Mouse (Mus musculus): ENCODE data around the gene Larp1b.

DNA sequence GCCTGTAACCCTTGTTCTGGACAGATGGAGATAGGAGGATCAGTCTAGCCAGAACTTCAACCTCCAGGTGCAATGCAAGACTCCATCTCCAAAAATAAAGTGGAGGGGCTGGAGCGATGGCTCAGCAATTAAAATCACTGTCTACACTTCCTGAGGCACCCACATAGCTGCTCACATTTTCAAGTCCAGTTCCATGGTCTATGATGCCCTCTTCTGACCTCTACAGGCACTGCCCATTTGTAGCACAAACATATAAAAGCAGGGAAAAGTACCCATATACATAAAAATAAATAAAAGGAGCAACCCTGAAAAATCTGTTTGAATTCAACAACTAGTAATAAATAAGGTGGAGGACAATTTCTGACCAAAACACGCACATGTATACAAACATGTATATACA, 39.1 kb downstream of the Larp1b start:
- TF ChIP-seq CTCF (IDR thresholded peaks at IDR 0.05; ENCODE audit: low read depth, low read length) (no peak), GATA1 (IDR thresholded peaks at IDR 0.05; ENCODE audit: borderline replicate concordance, low read length) (no peak)

Data from G1E (cell line).